Mouse (Mus musculus) limb, embryonic 14.5 days (tissue): ENCODE data around the gene Coro1c. TPM values are rescaled to one million over a fixed set of nuclear protein-coding genes. Genes with fewer than 3 reads are reported as not detected.
"Not testable (repeated sequence)": the region's sequence is repeated elsewhere in the genome, so short reads cannot be mapped to it uniquely, and the experiment has no call there.

ENCODE experiments used
- ATAC-seq: fragments of 200-750 bp; cut with Nextera tagmentation; 2 replicates; pipeline ENCODE4 v1.8.0; 2017; ENCODE audit warnings: low read depth, moderate number of reproducible peaks, moderate TSS enrichment; ENCODE audit not compliant: low FRiP score
- DNase-seq: peaks from one replicate; pipeline ENCODE4 v3.0.0-alpha.2; 2015; ENCODE audit warnings: low spot score
- H3K27ac ChIP-seq: fragments of 300-500 bp; sonication (generic); replicated peaks from 2 replicates; pipeline ENCODE4 v1.5.1; 2014; ENCODE audit warnings: low read depth, mild to moderate bottlenecking, low read length, moderate library complexity, mixed read lengths
- H3K27me3 ChIP-seq: fragments of 300-500 bp; sonication (generic); 2 replicates; pipeline ENCODE4 v1.6.1; 2014; ENCODE audit warnings: low read length, mixed read lengths; ENCODE audit not compliant: control insufficient read depth, insufficient read depth
- H3K36me3 ChIP-seq: fragments of 300-500 bp; sonication (generic); 2 replicates; pipeline ENCODE4 v1.6.1; 2014; ENCODE audit warnings: mild to moderate bottlenecking, low read length, moderate library complexity, mixed read lengths; ENCODE audit not compliant: control insufficient read depth, insufficient read depth
- H3K4me1 ChIP-seq: fragments of 300-500 bp; sonication (generic); 2 replicates; pipeline ENCODE4 v1.6.1; 2014; ENCODE audit warnings: antibody characterized with exemption, low read length, mixed read lengths; ENCODE audit not compliant: control insufficient read depth, insufficient read depth
- H3K4me2 ChIP-seq: fragments of 300-500 bp; sonication (generic); replicated peaks from 2 replicates; pipeline ENCODE4 v1.6.1; 2014; ENCODE audit warnings: low read depth, mild to moderate bottlenecking, low read length, moderate library complexity; ENCODE audit not compliant: severe bottlenecking
- H3K4me3 ChIP-seq: fragments of 300-500 bp; sonication (generic); replicated peaks from 2 replicates; pipeline ENCODE4 v1.5.1; 2014; ENCODE audit warnings: low read length
- H3K9ac ChIP-seq: fragments of 300-500 bp; sonication (generic); 2 replicates; pipeline ENCODE4 v1.6.1; 2014; ENCODE audit warnings: mild to moderate bottlenecking, low read depth, low read length, moderate library complexity; ENCODE audit not compliant: severe bottlenecking
- H3K9me3 ChIP-seq: fragments of 300-500 bp; sonication (generic); 2 replicates; pipeline ENCODE4 v1.6.1; 2016; ENCODE audit warnings: low read length; ENCODE audit not compliant: control insufficient read depth
- POLR2A ChIP-seq: fragments of 200-500 bp; IDR thresholded peaks from 2 replicates; pipeline ENCODE4 v1.8.0; 2012; ENCODE audit warnings: inconsistent platforms, mild to moderate bottlenecking, moderate library complexity, borderline replicate concordance; ENCODE audit not compliant: insufficient read depth, insufficient read length; ENCODE audit errors: extremely low read depth
- WGBS: fragments of 180-500 bp; shearing (Covaris S2); extraction: QIAGEN DNeasy Blood & Tissue Kit; methylation state at CpG from one replicate; pipeline ENCODE4 v1.1.7; 2014; 5-methylcytosine and 5-hydroxymethylcytosine counted together
- polyA plus RNA-seq, 2 experiments: library from polyadenylated mRNA; depleted of rRNA in 1 of 2; stranded (reverse) in 1 of 2; unstranded in 1 of 2; fragments of >200 nt; fragmentation: Nextera tagmentation in 1 of 2; extraction: Ambion mirVana in 1 of 2; gene quantifications; 2 replicates each; pipeline versions ENCODE4 v1.2.1 to v1.2.3; 2012 to 2014

Coro1c gene
- polyA plus RNA-seq, 2 experiments, result 68.9 to 92.4 TPM

- 26% methylated on average over 9 of the region's 9 CpGs for WGBS
- no peak for TF ChIP-seq POLR2A
- Histone ChIP-seq H3K27ac (no peak overlapping the region), H3K9me3 (peaks cover 9% of the 10 kb centered on the region), H3K9ac (no peak overlapping the region), H3K4me3 (no peak overlapping the region), H3K4me2 (no peak overlapping the region), H3K4me1 (peaks cover 4% of the 10 kb centered on the region), H3K27me3 (no peaks in the 10 kb centered on the region), H3K36me3 (no peaks in the 10 kb centered on the region)
- ATAC-seq, result no peak
- DNase-seq, result no peak
These were observed 95.0 kb downstream of the Coro1c start for GRCm38 (mm10) chr5:113813608-113814007.

- no peak overlapping the region for H3K9ac ChIP-seq
- TF ChIP-seq POLR2A, result no peak
- WGBS, result 86% methylated on average over 2 of the region's 2 CpGs
- ATAC-seq (no peak), DNase-seq (no peak)
- no peaks in the 10 kb centered on the region for H3K27me3 ChIP-seq
- H3K4me1 ChIP-seq, result peaks cover 14% of the 10 kb centered on the region
- H3K36me3 ChIP-seq, result no peaks in the 10 kb centered on the region
- H3K9me3 ChIP-seq, result peaks cover 9% of the 10 kb centered on the region
- no peak overlapping the region for H3K27ac ChIP-seq
- H3K4me3 ChIP-seq, result no peak overlapping the region
- no peak overlapping the region for H3K4me2 ChIP-seq
These were observed 95.9 kb downstream of the Coro1c start for GRCm38 (mm10) chr5:113812638-113813037.

GRCm38 (mm10) chr5:113811824-113812420 lies 96.6 kb downstream of the Coro1c start:
- not testable (repeated sequence) for H3K9ac ChIP-seq, H3K27ac ChIP-seq, H3K4me3 ChIP-seq, H3K36me3 ChIP-seq, H3K9me3 ChIP-seq, ATAC-seq, H3K4me2 ChIP-seq, H3K27me3 ChIP-seq
- 17% methylated on average over 11 of the region's 12 CpGs for WGBS
- DNase-seq, result peak; percentile 39
- peaks cover 21% of the 10 kb centered on the region for H3K4me1 ChIP-seq

GRCm38 (mm10) chr5:113810111-113810510 lies 98.4 kb downstream of the Coro1c start:
- H3K9me3 ChIP-seq, result peaks cover 9% of the 10 kb centered on the region
- H3K4me3 ChIP-seq, result no peak overlapping the region
- H3K36me3 ChIP-seq, result no peaks in the 10 kb centered on the region
- 91% methylated on average over 4 of the region's 4 CpGs for WGBS
- no peak overlapping the region for H3K9ac ChIP-seq
- no peak overlapping the region for H3K27ac ChIP-seq
- no peak overlapping the region for H3K4me2 ChIP-seq
- no peaks in the 10 kb centered on the region for H3K27me3 ChIP-seq
- DNase-seq (no peak), ATAC-seq (no peak)
- peaks cover 27% of the 10 kb centered on the region for H3K4me1 ChIP-seq
- no peak for TF ChIP-seq POLR2A

GRCm38 (mm10) chr5:113808177-113808576 lies 100.4 kb downstream of the Coro1c start:
- no peak overlapping the region for H3K9ac ChIP-seq
- H3K27me3 ChIP-seq, result no peaks in the 10 kb centered on the region
- H3K36me3 ChIP-seq, result no peaks in the 10 kb centered on the region
- peak overlapping the region; percentile 8; the same call in 1 of the 2 replicates for H3K4me2 ChIP-seq
- DNase-seq, result peak; percentile 73
- H3K4me1 ChIP-seq, result peaks cover 30% of the 10 kb centered on the region
- 27% methylated on average over 2 of the region's 2 CpGs for WGBS
- peak; percentile 39 for ATAC-seq
- no peak for TF ChIP-seq POLR2A
- 0 out of 2 replicates have a peak overlapping the region, but pooled peaks have one; percentile 13 for H3K27ac ChIP-seq
- no peak overlapping the region for H3K4me3 ChIP-seq
- peaks cover 9% of the 10 kb centered on the region for H3K9me3 ChIP-seq
